Mouse (Mus musculus) ES-E14 (cell line): Measurements from ENCODE around the gene Pou3f1.

Experiments
- CHD2 ChIP-seq: IDR thresholded peaks from 2 replicates; pipeline ENCODE4 v1.6.1; 2014; ENCODE audit warnings: mild to moderate bottlenecking, low read depth, low read length, inconsistent platforms
- ZNF384 ChIP-seq: IDR thresholded peaks from 2 replicates; pipeline ENCODE4 v1.6.1; 2012; ENCODE audit warnings: low read depth, low read length, inconsistent platforms

GRCm38 (mm10) chr4:124692416-124692861, 35.8 kb downstream of the Pou3f1 start:
- TF ChIP-seq ZNF384 = no peak
- TF ChIP-seq CHD2 = no peak
